Mouse (Mus musculus) c-Kit-positive CD71-positive TER-119-positive erythroid progenitor cells, embryonic 14.5 days (primary cell): ENCODE measurements around the gene March9.
"Not testable (repeated sequence)": the region's sequence is repeated elsewhere in the genome, so short reads cannot be mapped to it uniquely, and the experiment has no call there.

ENCODE experiments used
- DNase-seq: peaks from one replicate; pipeline ENCODE4 v3.0.0-alpha.2; 2013; ENCODE audit warnings: low spot score

March9 gene

DNA sequence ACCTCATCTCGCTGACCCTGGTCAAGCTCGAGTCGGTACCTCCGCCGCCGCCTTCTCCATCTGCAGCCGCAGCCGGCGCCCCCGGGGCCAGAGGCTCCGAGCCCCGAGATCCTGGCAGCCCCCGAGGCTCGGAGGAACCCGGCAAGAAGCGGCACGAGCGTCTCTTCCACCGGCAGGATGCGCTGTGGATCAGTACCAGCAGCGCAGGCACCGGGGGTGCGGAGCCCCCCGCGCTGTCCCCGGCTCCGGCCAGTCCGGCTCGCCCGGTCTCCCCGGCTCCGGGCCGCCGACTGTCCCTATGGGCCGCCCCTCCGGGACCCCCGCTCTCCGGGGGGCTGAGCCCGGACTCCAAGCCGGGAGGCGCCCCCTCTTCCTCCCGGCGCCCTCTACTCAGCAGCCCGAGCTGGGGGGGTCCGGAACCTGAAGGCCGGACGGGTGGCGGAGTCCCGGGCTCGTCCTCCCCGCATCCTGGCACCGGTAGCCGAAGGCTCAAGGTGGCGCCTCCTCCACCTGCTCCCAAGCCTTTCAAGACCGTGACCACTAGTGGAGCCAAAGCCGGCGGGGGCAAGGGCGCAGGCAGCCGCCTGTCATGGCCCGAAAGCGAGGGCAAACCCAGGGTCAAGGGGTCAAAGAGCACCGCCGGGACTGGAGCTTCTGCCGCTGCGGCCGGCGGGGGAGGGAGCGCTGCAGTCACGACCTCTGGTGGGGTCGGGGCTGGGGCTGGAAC is 19.8 kb upstream of the March9 start:
- DNase-seq: no peak

DNA sequence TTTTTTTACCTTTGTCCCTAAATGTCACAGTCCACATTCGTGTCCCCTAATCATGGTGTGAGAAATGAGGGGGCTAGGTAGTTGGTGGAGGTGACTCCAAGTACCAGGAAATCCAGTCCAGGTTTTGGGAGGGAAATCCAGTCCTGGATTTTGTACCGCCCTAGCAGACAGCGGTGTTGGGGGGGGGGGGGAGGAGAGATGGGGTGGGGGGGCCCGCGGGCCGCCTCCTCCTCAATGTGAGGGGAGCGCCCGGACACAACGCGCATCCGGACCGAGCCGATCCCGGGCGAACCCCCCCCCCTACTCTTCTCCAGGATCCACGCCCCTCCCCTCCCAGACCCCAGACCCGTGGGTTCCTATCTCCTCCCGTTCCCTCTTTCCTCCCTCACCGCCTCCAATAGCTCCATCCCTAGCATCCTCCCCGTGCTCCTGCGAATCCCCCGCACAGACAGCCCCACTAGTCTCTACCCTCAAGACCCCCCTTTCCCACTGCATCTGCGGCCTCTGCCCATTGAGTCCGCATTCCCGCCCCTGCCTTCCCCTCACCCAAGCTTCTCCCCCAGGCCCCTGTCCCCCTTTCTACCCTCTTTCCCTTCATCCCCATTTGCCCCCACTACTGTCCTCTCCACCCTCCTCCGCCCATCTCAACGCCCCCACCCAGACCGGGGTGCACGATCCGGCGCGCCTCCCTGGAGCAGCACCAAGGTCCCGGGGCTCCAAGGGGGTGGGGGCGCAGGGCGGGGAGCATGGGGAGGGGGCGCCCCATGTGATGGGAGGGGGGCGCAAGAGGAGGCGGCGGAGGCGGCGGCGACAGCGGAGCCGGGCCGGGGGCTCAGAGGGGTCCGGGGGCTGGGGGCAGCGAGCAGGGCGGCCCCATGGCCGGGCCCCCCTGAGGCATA is 18.9 kb upstream of the March9 start:
- DNase-seq: no peak

DNA sequence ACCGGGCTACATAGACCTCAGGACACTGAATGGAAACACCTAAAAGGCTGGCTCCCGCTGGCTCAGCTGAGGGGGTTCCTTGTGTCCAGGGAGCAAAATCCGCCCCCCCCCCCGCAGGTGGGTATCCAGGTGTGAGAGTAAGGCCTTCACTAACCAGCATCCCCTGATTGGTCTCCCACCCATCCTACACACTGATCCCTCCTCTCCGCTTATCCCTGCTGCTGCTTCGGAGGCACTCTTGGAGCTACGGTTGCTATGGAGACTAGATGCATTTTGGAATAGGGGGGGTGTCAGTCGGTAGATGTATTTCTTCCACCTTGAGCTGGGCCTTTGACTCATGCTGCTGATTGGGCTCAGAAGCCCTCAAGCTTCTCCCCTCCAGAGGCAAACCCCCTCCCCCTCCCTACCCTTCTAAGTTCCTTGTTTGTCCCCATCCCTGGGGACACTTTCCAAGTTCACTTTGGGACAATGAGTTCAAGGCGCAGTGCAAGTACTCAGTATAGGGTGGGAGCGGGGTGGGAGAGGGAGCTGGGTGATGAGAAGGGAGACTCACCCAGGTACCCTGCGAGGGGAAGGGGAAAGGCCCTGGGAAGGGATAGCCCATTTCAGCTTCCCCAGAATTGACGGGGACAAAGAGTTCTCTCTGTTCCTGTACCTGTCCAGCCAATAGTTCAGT is 18.2 kb upstream of the March9 start:
- no peak for DNase-seq

DNA sequence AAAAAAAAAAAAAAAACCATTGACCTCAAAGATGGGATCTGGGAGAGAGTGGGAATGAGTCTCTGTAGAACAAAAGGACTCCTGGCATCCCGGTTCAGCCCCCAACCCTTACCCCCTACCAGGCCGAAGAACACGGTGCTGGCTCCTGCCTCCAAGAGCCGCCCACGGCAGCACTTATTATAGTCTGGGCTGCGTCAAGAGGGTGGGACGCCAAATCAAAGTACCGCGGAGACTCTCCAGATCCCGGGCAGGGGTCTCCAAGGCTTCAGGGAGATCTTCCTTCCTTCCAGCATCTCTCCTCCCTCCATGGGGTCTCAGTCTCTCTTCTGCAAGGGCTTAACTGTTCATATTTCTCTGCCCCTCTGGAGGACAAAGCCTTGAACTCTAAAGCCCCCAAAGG is 17.5 kb upstream of the March9 start:
- DNase-seq: no peak

DNA sequence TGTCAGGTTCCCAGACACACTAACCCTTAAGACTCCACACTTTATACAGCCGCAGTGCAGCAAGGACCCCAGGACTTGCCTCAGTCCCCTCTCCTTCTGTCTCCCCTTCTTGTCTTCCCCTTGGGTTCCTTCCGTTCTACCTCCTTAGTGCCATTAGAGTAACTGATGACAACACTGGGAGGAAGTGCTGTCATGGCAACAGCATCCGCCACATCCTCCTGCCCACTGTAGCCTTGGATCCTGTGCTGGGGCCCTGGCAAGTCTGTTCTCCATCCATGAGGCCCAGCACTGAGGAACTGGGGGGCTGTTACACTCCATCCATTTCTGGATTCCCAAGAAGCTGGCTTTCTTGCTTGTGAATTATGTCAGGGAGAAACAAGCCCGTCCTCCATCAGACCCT is 16.1 kb upstream of the March9 start:
- DNase-seq: no peak

DNA sequence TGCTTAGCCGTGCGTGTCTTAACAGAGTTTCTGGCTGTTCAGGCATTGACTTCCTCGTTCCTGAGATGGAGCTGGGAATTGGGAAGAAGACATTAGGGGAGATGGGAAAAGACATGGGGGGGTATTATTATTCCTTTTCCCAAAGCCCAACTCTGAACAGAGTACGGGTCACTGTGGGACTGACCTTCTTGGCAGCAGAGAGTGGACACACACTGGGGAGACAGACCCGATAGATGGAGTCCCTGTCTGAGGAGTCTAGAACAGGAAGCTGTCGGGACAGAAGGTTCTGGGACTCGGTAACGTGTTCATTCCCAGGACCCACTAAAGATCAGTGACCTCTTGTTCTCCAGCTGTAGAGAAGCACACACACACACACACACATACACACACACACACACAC is 15.7 kb upstream of the March9 start:
- DNase-seq: no peak

DNA sequence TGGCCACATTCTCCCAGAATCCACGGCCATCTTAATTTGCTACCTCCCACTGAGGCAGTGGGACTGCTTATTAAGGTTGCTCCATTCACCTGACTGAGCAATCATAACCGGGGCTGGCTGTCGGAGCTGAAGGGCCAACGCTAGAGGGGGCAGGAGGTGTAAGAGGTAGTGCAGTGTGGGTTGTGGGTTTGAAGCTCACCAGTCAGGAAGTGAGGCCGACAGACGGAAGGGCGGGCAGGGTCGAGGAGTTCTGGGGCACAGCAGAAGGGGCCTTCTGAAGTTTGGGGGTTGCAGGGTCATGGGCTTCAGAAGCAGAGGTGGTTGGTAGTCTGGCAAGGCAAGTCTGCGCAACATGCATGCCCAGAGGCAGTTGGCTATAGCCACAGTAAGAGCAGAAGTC is 15.1 kb upstream of the March9 start, which contains the start of gene Agap2:
TSS of gene Agap2 (plus strand) at position 205 of the 400 bp plus-strand sequence.
- no peak for DNase-seq

DNA sequence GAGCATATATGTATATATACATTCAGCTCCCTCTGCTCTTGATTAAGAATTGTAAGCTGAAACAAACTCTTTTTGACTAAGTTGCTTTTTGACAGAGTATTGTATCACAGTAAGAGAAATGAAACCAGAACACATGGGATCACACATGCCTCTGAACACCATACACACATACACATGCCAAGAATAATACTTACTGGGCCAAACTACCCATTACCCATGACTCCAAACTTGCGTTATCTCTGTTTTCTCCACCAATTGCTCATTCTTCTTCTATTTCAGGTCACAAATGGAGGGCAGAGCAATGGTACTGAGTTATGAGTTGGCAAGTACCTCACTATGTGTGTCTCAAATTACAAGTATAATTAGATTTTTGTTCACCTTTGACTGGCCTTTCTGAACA is 14.0 kb upstream of the March9 start:
- no peak for DNase-seq

DNA sequence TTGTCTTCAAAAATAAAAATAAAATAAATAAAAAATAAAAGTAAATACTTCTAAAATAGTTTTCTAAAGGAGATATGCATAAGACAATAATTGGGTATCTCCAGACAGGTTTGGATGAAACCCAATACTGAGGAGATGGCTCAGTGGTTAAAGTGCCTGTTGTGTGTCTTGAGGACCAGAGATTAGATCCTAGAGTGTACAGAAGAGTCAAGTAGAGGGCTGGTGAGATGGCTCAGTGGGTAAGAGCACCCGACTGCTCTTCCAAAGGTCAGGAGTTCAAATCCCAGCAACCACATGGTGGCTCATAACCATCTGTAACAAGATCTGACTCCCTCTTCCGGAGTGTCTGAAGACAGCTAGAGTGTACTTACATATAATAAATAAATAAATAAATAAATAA is 13.0 kb upstream of the March9 start:
- DNase-seq: not testable (repeated sequence)

DNA sequence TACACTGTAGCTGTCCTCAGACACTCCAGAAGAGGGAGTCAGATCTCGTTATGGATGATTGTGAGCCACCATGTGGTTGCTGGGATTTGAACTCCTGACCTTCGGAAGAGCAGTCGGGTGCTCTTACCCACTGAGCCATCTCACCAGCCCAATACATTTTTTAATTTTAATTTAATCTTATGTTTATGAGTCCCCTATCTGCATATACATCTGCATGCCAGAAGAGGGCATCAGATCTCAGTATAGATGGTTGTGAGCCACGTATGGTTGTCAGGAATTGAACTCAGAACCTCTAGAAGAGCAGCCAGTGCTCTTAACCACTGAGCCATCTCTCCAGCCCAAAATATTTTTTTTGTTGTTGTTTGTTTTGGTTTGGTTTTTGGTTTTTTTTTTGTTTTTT is 12.3 kb upstream of the March9 start:
- not testable (repeated sequence) for DNase-seq

DNA sequence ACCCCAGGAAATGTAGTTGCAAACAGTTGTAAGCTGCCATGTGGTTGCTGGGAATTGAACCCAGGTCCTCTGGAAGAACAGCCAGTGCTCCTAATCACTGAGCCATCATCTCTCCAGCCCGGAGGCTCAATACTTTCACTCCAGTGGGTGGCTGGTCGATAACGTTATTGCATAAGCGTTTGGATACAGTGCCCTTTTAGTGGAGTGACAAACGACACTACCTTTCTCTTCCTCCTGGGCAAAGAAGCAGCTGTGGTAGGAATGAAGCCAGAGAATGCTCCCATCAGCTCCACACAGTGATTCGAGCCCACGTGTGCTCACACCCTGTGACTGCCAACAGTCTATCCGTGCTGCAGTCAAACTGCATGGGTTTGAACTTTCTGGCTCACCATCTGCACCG is 11.2 kb upstream of the March9 start:
- no peak for DNase-seq

DNA sequence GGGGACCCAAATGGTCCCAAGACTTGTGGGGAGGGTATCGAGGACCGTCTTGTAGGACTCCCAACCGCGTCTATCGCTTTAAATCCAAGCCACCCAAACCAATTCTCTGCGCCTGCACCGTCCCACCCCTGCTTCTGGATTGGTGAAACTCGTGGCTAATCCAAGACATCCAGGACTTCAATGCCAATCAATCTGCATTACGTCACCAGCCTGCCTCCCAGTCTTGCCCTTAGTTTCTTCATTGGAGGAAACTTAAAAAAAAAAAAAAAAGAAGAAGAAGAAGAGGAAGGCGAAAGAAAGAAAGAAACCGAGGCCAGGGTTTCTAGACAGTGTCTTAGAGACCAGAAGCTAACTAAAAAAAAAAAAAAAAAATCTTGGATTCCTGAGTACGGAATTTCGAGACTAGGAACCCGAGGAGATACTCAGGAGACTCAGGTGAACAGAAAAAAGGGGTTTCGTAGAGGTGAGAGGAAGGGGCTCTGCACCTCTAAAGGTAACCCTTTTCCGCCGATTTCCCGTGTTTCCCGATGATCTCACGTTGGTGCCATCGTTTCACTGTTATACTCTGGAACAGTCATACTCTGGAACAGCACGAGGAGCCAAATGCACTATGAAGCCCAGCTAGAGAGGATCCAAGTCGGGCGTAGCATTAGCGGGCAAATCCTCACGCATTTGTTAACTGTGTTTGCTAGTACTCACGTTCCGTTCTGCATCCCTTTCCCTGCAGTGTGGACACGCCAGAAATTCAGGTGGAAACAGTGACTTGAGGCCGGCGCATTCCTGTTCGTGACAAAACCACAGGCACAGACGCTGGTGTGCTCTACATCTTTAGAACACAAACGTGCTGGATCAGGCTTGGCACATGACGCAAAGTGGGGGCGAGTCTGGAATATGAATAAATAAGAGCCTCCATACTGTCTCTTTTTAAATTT is 10.5 kb upstream of the March9 start, which contains the start of gene Tspan31:
TSS of gene Tspan31 (minus strand) at position 75 of the 932 bp plus-strand sequence.
- peak; percentile 93 for DNase-seq

DNA sequence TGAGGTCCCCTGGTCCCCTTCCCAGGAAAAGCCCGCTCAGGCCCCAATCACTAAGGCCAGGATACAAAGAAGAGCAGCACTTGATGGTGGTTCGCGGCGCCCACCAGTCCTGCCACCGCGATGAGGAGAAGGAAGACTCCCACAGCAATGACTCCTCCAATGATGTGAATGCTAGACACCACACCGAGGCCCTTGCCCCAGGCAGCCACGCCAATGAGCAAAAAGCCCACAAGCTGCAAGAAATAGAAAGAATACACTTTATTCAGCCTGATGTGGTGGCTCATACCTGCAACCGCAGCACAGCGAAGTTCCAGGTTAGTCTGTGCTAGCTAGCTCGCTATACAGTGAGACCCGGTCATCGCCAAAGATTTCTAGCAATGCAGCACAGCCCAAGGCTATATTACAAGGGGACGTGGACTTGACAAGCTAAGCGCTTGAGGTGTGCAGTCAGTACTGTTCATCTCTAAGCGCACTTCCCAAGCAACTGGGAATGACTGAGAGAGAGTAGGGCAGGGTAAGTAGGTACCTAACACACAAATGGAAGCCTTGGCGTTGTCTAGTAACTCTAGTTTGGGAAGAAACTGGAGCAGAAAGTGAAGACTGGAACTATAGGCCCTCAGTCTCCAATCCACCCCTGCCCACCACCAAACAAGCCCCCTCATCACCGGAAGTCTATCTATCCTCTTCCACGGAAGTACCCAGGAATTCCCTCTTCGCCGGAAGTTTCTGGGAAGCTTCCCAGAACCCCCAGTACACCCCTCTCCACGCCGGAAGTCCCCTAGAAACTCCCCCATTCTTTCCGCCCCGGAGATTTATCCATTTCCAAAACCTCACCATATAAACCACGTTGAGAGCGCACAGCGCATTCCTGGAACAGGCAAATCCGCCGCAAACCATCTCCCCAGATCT is 9.6 kb upstream of the March9 start:
- no peak for DNase-seq

DNA sequence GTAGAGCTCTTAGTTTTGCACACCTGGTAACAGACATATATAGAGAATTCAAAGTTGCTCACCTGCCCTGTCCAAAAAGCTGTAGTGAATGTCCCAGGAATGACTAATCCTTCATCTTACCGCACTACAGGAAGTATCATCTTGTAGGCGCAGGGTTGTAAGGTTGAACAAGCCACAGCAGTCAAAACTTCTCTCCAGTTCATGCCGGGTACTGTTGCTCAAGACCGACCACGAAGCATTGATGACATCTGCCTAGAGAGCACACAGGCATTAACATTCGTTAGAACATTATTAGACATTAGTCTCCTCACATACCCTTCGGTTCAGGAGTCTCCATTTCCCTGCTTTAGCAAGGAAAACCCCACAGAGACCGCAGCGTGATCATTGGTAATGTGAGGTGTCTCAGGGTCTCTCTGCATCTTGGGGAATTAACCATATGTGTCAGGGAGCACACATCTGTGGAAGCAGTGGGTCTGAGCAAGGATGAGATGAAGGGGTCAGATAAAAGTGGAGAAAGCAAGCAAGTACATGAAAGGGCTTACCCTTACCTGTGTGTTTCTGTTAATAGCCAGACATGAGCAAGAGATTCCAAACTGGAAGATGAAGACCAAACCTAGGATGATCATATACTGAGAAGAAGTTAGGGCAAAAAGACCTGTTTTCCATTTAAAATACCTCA is 8.5 kb upstream of the March9 start:
- DNase-seq: no peak

DNA sequence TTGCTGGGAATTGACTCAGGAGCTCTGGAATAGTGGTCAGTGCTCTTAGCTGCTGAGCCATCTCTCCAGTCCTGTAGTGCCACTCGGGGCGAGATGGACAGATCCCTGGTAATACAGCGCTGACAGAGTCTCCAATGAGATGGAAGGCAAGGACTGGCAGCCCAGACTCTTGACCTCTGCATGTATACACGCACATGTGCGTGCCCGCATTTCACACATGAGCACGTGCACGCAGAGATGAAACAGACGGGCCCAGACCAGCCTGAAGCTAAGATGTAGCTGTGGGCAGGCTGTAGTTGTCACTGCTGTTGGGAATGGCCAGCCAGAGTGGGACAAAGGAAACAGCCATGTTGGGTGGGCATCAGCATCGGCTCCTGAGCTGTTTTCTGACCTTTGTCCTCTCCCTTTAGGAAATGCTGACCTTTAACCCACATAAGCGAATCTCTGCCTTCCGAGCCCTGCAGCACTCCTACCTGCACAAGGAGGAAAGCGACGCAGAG is 6.6 kb upstream of the March9 start:
- no peak for DNase-seq

DNA sequence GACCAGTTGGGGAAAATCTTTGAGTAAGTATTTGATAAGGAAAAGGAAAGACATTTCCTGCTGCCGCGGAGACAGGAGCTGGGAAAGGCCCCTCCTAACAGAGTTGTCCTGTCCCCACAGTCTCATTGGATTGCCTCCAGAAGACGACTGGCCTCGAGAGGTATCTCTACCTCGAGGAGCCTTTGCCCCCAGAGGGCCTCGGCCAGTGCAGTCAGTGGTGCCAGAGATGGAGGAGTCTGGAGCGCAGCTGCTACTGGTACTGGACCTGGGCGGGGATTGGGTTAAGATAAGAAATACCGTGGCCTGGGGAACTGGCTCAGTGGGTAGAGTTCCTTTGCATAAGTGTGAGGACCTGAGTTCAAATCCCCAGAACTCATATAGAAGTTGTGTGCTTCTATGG is 6.0 kb upstream of the March9 start:
- DNase-seq: no peak

DNA sequence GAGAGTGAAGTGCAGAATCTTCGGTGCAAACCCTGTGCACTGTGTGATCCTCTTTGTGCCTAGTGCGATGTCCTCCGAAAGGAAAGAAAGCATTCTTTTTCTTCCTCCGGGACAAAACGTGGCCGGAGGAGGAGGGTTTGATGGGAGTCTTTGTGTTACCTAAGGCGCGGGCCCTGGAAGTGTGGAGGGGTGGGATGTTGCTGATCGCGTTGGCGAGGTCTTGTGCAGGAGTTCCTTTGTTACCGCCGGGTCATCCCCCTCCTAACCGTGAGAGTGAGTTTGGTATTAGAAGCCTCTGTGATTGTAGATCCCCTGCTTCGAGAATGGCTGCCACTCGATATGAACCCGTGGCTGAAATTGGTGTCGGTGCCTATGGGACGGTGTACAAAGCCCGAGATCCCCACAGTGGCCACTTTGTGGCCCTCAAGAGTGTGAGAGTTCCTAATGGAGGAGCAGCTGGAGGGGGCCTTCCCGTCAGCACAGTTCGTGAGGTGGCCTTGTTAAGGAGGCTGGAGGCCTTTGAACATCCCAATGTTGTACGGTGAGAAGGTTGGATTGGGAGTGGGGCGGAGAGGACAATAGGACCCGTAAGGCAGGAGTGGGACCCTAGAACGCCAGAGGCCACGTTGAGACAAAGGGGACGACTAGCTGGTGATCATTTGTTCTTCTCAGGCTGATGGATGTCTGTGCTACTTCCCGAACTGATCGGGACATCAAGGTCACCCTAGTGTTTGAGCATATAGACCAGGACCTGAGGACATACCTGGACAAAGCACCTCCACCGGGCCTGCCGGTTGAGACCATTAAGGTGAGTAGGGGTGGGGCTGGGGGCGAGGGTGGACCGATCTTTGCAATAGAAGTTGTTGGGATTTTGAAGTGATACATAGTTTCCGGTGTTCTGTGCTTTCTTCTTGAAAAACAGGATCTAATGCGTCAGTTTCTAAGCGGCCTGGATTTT is 4.2 kb upstream of the March9 start:
- DNase-seq: no peak

DNA sequence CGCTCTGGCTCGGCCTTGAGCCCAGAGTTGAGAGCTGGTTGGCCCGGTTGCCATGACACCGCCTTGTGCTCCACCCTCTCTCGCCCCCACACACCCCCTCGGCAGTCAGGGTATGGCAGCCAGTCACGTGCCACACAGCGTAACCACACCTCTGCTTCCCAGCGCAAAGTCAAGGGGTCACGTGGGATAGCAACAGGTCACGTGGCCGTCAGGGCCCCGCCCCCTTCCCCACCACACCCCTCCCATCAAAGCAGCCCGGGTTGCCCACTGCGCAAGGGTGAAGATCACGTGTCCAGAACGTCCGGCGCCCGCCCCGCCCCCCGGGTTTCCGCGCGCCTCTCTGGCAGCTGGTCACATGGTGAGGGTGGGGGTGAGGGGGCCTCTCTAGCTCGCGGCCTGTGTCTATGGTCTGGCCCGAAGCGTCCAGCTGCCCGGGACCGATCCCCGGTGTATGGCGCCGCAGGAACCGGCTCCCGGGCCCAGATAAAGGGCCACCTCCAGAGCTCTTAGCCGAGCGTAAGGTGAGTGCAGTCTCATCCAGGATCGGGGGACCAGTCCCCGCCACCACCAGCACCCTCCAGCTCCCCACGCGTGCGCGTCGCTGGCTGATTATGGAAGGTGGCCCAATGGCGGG is 3.4 kb upstream of the March9 start, which contains the start of gene Cdk4:
TSS of gene Cdk4 (plus strand) at position 296 of the 634 bp plus-strand sequence.
- peak; percentile 95 for DNase-seq
